ENCODE assay signal across 19 mouse cellular contexts in the genomic region with DNA sequence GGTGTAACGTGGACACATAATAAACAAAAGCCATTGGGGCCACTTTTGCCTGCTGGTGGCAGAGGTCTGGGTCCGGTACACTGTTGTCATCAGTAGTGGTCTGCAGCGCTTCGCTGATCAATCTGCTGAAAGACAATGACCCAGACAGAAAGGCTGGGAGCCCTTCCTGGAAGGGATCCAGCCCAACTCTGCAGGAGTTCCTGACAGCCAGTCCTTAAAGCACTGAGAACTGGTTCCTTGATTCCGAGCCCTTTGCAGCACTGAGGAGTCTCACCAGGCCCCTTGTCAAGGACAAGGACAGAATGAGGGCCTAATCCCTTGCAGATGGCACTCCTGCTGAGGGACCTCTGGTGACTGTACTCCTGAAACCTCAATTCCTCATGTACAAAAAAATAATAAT.
"Had no signal": no experiment of that assay in that cellular context is flagged by ENCODE, and none has a peak within 500 bp of the region (broad histone marks: within the 10 kb centered on the region; RNA-seq: fewer than 3 reads in every experiment).

No protein-coding gene starts in this region.

- H3K36me3 ChIP-seq: limb, embryonic 10.5 days; limb, embryonic 13.5 days; liver, embryonic 12.5 days; liver, embryonic 15.5 days; lung, embryonic 15.5 days; midbrain, embryonic 10.5 days had no signal

- H3K9ac ChIP-seq: limb, embryonic 13.5 days; liver, embryonic 12.5 days; liver, embryonic 15.5 days; lung, embryonic 15.5 days had no signal

- H3K9me3 ChIP-seq: limb, embryonic 10.5 days; liver, embryonic 15.5 days; lung, embryonic 15.5 days; midbrain, embryonic 10.5 days had no signal

- H3K4me2 ChIP-seq: limb, embryonic 13.5 days; liver, embryonic 12.5 days; liver, embryonic 15.5 days; lung, embryonic 15.5 days had no signal

- ATAC-seq: liver, embryonic 12.5 days had no signal

- H3K27me3 ChIP-seq: lung, embryonic 15.5 days had no signal

- H3K4me3 ChIP-seq: left cerebral cortex, adult 2 months; limb, embryonic 10.5 days; limb, embryonic 13.5 days; liver, embryonic 12.5 days; liver, embryonic 15.5 days; lung, embryonic 15.5 days; megakaryocyte, embryonic 14.5 days; midbrain, embryonic 10.5 days; myocyte had no signal

- DNase-seq: kidney, postnatal 25 days; layer of hippocampus, postnatal 36 days; liver; lung, adult 18-20 months; lung, postnatal 10 days; lung, postnatal 36 days; midbrain, embryonic 14.5 days; thymus, adult 18-20 months; thymus, postnatal 36 days had no signal

- H3K27ac ChIP-seq: kidney, postnatal 0 days; left cerebral cortex, adult 2 months; limb, embryonic 10.5 days; limb, embryonic 13.5 days; liver, embryonic 12.5 days; liver, embryonic 15.5 days; lung, embryonic 15.5 days; midbrain, embryonic 10.5 days had no signal
